Mouse (Mus musculus): ENCODE measurements around the gene Camk2d. TPM values are rescaled to one million over a fixed set of nuclear protein-coding genes. Genes with fewer than 3 reads are reported as not detected.

Camk2d gene
- total and polyA plus RNA-seq, 3 experiments = 66.1 to 80.4 (median 77.3) TPM

GRCm38 (mm10) chr3:126824930-126825329 is 228.8 kb downstream of the Camk2d start:
- no peak overlapping the region for H3K4me3 ChIP-seq (replicated peaks in 1 of 3; ENCODE audit: low read depth in 2 of 3, low read length in 2 of 3, poor library complexity in 1 of 3)
- H3K9ac ChIP-seq (ENCODE audit: insufficient read depth, low read depth) = no peak overlapping the region
- H3K79me2 ChIP-seq (replicated peaks; ENCODE audit: control insufficient read depth, extremely low read depth, insufficient read depth, poor library complexity, severe bottlenecking) = no peaks in the 10 kb centered on the region
- H3K36me3 ChIP-seq (replicated peaks in 1 of 2; ENCODE audit: control insufficient read depth in 1 of 2, insufficient read depth in 1 of 2, low read length in 1 of 2) = peaks cover 4 to 41% of the 10 kb centered on the region in 2 experiments
- in situ Hi-C loops (cut with MboI; ENCODE audit: low pct_ligation_motif_present, low pct_unique_long_range_greater_than_20kb, low sequenced_read_pairs) (no loop called here), dilution Hi-C loops (cut with MboI; ENCODE audit: extremely low pct_ligation_motif_present, extremely low pct_unique_long_range_greater_than_20kb, low sequenced_read_pairs) (no loop called here)
- H3K9me3 ChIP-seq (replicated peaks; ENCODE audit: low read length) = no peaks in the 10 kb centered on the region
- no peak for TF ChIP-seq TBP (conservative IDR thresholded peaks at IDR 0.05; ENCODE audit: low read depth, low read length)
- TF ChIP-seq CHD1 (IDR thresholded peaks at IDR 0.05; ENCODE audit: low read depth, low read length) = no peak
- TF ChIP-seq USF1 (IDR thresholded peaks at IDR 0.05; ENCODE audit: low read depth, low read length) = no peak
- H3K27me3 ChIP-seq (replicated peaks) = no peaks in the 10 kb centered on the region
- H3K27ac ChIP-seq (ENCODE audit: insufficient read depth, low read depth) = no peak overlapping the region
- H3K4me1 ChIP-seq (ENCODE audit: control insufficient read depth in 1 of 2, insufficient read depth in 2 of 2) = peaks cover 8 to 82% of the 10 kb centered on the region in 2 experiments
- DNase-seq (ENCODE audit: extremely low read depth) = no peak
- no peak overlapping the region for H3K4me2 ChIP-seq (ENCODE audit: insufficient read depth, low read depth, poor library complexity, severe bottlenecking)

DNA sequence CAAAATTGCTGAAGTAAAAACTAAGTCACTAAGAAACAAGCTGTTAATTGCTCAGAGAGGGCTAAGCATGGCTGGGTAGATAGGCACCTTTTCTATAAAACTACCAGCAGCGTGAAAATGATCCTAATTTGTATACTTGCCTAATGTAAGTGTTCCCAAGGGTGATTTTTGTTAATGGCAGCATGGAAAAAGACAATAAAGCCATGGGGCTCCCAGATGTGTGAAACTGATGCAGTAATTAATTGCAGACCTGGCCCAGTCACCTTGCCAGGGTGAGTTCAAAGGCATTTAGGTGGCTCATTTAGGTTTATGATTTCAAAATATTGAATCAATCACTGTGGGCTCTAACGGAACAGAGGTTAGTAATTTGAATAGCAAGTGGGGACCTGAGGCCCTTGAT is 230.1 kb downstream of the Camk2d start:
- Histone ChIP-seq H3K27me3 (replicated peaks) (no peaks in the 10 kb centered on the region), H3K36me3 (replicated peaks in 1 of 2; ENCODE audit: control insufficient read depth in 1 of 2, insufficient read depth in 1 of 2, low read length in 1 of 2) (peaks cover under 1 to 41% of the 10 kb centered on the region in 2 experiments), H3K4me1 (ENCODE audit: control insufficient read depth in 1 of 2, insufficient read depth in 2 of 2) (peaks cover 10 to 82% of the 10 kb centered on the region in 2 experiments), H3K27ac (ENCODE audit: insufficient read depth, low read depth) (no peak overlapping the region), H3K4me3 (replicated peaks in 1 of 3; ENCODE audit: low read depth in 2 of 3, low read length in 2 of 3, poor library complexity in 1 of 3) (no peak overlapping the region), H3K79me2 (replicated peaks; ENCODE audit: control insufficient read depth, extremely low read depth, insufficient read depth, poor library complexity, severe bottlenecking) (no peaks in the 10 kb centered on the region), H3K9me3 (replicated peaks; ENCODE audit: low read length) (no peaks in the 10 kb centered on the region), H3K4me2 (ENCODE audit: insufficient read depth, low read depth, poor library complexity, severe bottlenecking) (no peak overlapping the region), H3K9ac (ENCODE audit: insufficient read depth, low read depth) (no peak overlapping the region)
- no peak for DNase-seq (ENCODE audit: extremely low read depth)
- in situ Hi-C loops (cut with MboI; ENCODE audit: low pct_ligation_motif_present, low pct_unique_long_range_greater_than_20kb, low sequenced_read_pairs) = no loop called here
- TF ChIP-seq ZMIZ1 (IDR thresholded peaks at IDR 0.05; ENCODE audit: low read depth, low read length) = no peak
- dilution Hi-C loops (cut with MboI; ENCODE audit: extremely low pct_ligation_motif_present, extremely low pct_unique_long_range_greater_than_20kb, low sequenced_read_pairs) = no loop called here

DNA sequence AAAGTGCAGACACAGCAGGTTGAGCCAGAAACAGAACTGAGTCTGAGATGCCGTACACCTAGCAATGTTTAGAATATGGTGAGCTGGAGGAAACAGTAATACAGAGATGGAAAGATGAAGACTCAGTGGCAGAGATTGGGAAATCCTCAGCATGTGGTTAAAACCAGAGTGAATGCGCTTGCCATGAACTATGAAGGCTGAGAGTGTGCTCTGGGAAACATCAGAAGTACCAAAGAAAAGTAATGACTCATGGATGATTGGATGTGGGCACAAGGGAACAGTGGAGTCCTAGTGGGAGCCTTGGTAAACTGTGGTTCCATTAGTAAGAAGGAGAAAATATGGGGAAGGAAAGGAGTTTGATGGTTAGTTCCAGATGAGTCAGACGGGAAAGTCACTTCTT is 231.8 kb downstream of the Camk2d start:
- Histone ChIP-seq H3K9me3 (replicated peaks; ENCODE audit: low read length) (no peaks in the 10 kb centered on the region), H3K27me3 (replicated peaks) (no peaks in the 10 kb centered on the region), H3K79me2 (replicated peaks; ENCODE audit: control insufficient read depth, extremely low read depth, insufficient read depth, poor library complexity, severe bottlenecking) (no peaks in the 10 kb centered on the region), H3K9ac (ENCODE audit: insufficient read depth, low read depth) (no peak overlapping the region), H3K4me3 (replicated peaks in 1 of 3; ENCODE audit: low read depth in 2 of 3, low read length in 2 of 3, poor library complexity in 1 of 3) (no peak overlapping the region), H3K4me2 (ENCODE audit: insufficient read depth, low read depth, poor library complexity, severe bottlenecking) (no peak overlapping the region), H3K4me1 (ENCODE audit: control insufficient read depth in 1 of 2, insufficient read depth in 2 of 2) (peaks cover 14 to 72% of the 10 kb centered on the region in 2 experiments), H3K27ac (ENCODE audit: insufficient read depth, low read depth) (no peak overlapping the region), H3K36me3 (replicated peaks in 1 of 2; ENCODE audit: control insufficient read depth in 1 of 2, insufficient read depth in 1 of 2, low read length in 1 of 2) (peaks cover 15 to 55% of the 10 kb centered on the region in 2 experiments)
- in situ Hi-C loops (cut with MboI; ENCODE audit: low pct_ligation_motif_present, low pct_unique_long_range_greater_than_20kb, low sequenced_read_pairs) = no loop called here
- DNase-seq (ENCODE audit: extremely low read depth) = no peak
- TF ChIP-seq MYC (IDR thresholded peaks at IDR 0.05; ENCODE audit: low read depth, low read length) = no peak
- no peak for TF ChIP-seq MEF2A (IDR thresholded peaks at IDR 0.05; ENCODE audit: borderline replicate concordance, low read depth, low read length)
- TF ChIP-seq ZC3H11A (IDR thresholded peaks at IDR 0.05; ENCODE audit: low read depth, low read length) = no peak
- no peak for TF ChIP-seq CTCF (conservative IDR thresholded peaks at IDR 0.05 in 1 of 2, IDR thresholded peaks at IDR 0.05 in 1 of 2; ENCODE audit: low read depth in 2 of 2, low read length in 2 of 2)
- no peak for TF ChIP-seq ELF1 (IDR thresholded peaks at IDR 0.05; ENCODE audit: low read depth, low read length)
- dilution Hi-C loops (cut with MboI; ENCODE audit: extremely low pct_ligation_motif_present, extremely low pct_unique_long_range_greater_than_20kb, low sequenced_read_pairs) = no loop called here

Measured in CH12.LX (cell line).